Mouse (Mus musculus) NIH3T3 (cell line): ENCODE results near the gene Zrsr1.

ENCODE experiments used
- DNase-seq: peaks from one replicate; pipeline ENCODE4 v3.0.0-alpha.2; 2012; ENCODE audit warnings: low read depth

The Zrsr1 gene

GRCm38 (mm10) chr11:22971835-22972709 lies at the start of gene Zrsr1:
Gene Zrsr1 (plus strand): TSS chr11:22972005.
- peak; percentile 80 for DNase-seq

GRCm38 (mm10) chr11:22922546-22922945 lies 49.3 kb upstream of the Zrsr1 start:
- no peak for DNase-seq

GRCm38 (mm10) chr11:22923606-22924005 lies 48.2 kb upstream of the Zrsr1 start:
- DNase-seq = no peak

- no peak for DNase-seq
Measured at GRCm38 (mm10) chr11:22928586-22929169, 43.1 kb upstream of the Zrsr1 start.

- no peak for DNase-seq
Measured at GRCm38 (mm10) chr11:22930129-22930528, 41.7 kb upstream of the Zrsr1 start.

- DNase-seq = no peak
Measured at GRCm38 (mm10) chr11:22931320-22931905, 40.4 kb upstream of the Zrsr1 start.

GRCm38 (mm10) chr11:22932167-22932566 lies 39.6 kb upstream of the Zrsr1 start:
- DNase-seq = no peak

GRCm38 (mm10) chr11:22936446-22937125 lies 35.2 kb upstream of the Zrsr1 start:
- no peak for DNase-seq

GRCm38 (mm10) chr11:22937716-22938316 lies 34.0 kb upstream of the Zrsr1 start:
- DNase-seq = no peak

- DNase-seq = no peak
Measured at GRCm38 (mm10) chr11:22938983-22939382, 32.8 kb upstream of the Zrsr1 start.

- DNase-seq = peak; percentile 32
Measured at GRCm38 (mm10) chr11:22949101-22949500, 22.7 kb upstream of the Zrsr1 start.

- DNase-seq = no peak
Measured at GRCm38 (mm10) chr11:22950131-22950530, 21.7 kb upstream of the Zrsr1 start.

GRCm38 (mm10) chr11:22952668-22953067 lies 19.1 kb upstream of the Zrsr1 start:
- no peak for DNase-seq

- DNase-seq = no peak
Measured at GRCm38 (mm10) chr11:22956346-22956745, 15.5 kb upstream of the Zrsr1 start.

GRCm38 (mm10) chr11:22956830-22957229 lies 15.0 kb upstream of the Zrsr1 start:
- peak; percentile 70 for DNase-seq

GRCm38 (mm10) chr11:22957791-22958374 lies 13.9 kb upstream of the Zrsr1 start:
- peak; percentile 43 for DNase-seq

GRCm38 (mm10) chr11:22962101-22962500 lies 9.7 kb upstream of the Zrsr1 start:
- no peak for DNase-seq

GRCm38 (mm10) chr11:22964401-22964800 lies 7.4 kb upstream of the Zrsr1 start:
- DNase-seq = peak; percentile 9

- DNase-seq = peak; percentile 90
Measured at GRCm38 (mm10) chr11:22965503-22965902, 6.3 kb upstream of the Zrsr1 start.

- DNase-seq = peak; percentile 59
Measured at GRCm38 (mm10) chr11:22969486-22969885, 2.3 kb upstream of the Zrsr1 start.

- DNase-seq = no peak
Measured at GRCm38 (mm10) chr11:22970546-22970945, 1.3 kb upstream of the Zrsr1 start.
